Mouse (Mus musculus): ENCODE measurements at regions not wholly inside any gene's neighbourhood (a gene's known extent, or its start where the extent isn't known, plus 50 kb on each side); places are given as distances from the start of the nearest gene placed in this dataset.
"Not testable (repeated sequence)": the region's sequence is repeated elsewhere in the genome, so short reads cannot be mapped to it uniquely, and the experiment has no call there.

DNA sequence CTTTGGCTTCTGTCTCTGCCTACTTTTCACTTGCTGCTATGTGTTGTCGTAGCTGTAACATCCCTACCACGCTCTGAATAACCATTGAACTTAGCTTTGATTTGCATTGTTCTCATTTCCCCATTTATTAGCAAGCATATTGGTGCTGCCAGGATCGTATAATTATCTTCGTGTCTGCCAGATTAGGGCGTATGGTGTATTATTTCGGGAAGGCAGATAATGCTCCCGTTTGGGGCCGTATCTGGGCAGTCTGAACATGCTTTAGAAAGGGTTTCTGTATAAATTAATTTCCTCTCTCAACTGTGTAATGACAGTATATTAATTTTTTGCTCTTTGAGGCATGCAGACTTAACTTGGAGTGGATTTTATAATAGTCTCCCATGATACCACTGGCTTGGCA lies 116.5 kb upstream of the Stt3b start:
- DNase-seq, result no peak

DNA sequence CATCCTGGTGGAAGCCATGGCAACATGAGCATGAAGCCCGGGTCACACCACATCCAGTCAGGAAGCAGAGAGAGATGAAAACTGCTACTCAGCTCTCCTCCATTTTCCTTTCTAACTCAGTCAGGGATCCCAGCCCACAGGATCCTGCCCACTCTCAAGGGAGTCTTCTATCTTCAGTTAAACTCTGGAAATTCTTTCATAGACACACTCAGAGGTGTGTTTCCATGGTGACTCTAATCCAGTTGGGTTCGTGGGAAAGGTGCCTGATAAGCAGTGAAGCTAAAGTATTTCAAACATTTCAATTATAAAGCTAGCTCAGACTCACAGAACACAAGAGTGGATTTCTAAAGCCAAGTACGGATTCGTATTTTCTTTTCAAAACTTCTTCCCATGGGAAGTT lies 120.0 kb upstream of the Stt3b start:
- DNase-seq, result no peak

DNA sequence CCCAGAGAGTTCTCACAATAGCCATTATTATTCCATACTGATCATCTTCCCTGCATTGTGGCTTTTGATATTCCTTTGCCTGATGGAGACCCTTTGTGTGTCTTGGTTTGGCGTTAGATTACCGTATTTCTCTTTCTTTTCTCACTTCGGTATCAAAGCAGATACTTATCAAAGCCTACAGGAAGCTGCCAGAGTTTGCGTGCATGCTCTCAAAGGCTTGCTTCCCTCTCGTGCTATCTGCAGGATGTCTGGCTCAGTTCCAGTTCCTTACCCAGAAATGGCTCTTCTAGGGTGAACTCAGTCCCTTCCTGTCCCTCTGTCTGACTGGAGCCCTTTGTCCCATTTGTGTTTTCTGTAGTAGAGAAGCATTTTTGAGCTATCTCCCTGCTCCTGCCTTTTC lies 124.5 kb upstream of the Stt3b start:
- DNase-seq, result peak; percentile 49

DNA sequence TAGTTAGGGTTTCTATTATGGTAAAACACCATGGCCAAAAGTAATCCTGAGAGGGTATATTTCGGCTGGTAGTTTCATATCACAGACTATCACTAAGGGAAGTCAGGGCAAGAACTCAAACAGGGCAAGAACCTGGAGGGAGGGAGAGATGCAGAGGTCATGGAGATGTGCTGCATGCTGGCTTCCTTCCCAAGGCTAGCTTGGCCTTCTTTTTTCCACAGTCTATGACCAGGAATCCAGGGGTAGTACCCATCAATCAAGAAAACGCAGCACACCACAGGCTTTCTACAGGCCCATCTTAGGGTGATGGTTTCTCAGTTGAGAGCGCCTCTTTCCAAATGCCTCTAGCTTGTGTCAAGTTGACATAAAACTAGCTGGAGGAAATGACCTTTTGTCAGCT lies 126.1 kb upstream of the Stt3b start:
- DNase-seq, result no peak

DNA sequence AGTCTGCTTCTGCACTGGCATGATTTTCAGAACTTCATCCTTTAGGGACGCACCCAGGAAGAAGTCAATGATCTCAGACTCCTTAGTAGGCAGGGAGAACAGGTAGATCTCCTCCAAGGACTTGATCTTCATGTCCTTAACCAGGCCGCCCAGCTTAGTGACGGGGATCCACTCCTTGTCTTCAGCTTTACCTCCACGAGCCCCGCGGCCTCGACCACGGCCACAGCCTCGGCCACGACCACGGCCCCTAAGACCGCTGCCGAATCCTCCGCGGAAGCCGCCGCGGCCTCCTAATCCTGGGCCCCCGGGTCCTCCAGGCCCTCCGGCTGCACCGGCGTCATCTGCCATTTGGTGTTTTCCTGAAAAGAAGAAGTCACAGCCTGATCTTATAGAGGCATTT lies 128.0 kb upstream of the Stt3b start:
- DNase-seq, result not testable (repeated sequence)

DNA sequence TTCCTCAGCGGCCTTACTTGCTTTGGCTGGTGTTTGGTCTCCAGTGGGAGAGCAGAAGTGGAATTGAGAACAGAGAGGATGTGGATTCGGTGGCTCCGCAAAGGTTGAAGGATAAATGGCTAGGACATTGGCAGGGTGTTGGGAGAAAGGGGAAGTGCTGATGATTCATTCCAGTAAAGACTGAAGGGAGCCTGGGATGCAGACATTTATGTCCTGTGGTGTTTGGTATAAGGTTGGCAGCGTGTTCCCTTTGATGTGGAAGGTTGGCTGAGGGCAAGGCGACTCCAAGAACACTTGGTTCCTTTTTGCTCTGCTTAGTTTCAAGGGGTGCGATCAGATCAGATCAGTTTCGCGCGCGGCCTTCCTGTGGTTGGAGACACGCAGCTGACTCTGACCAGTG lies 136.5 kb upstream of the Stt3b start:
- no peak for DNase-seq

DNA sequence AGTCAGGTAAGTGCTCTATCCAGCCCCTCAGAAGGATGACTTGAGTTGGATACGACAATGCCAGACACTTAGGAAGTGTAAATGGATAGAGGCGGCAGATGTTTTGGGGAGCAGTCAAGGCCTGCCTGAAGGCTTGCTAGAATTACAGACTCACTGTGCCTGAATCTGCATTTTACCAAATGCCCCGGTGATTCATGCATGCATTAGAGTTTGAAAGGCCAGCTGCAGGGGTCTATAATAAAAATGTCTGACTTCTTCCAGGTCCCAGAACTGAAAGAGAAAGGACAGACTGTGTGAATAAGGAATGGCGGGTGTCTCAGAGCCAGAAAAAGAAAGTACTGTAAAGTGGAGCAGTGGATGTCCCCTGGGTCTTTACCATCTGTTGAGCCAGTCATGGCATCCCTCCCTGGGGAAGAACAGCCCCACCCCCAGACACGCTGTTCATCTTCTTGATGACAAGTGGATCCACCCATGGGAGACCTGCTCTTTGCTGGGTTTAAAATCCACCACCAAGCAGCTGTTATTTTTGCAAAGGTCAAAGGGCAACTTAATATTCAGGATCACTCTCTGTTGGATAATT lies 140.6 kb upstream of the Stt3b start:
- peak; percentile 14 for DNase-seq

DNA sequence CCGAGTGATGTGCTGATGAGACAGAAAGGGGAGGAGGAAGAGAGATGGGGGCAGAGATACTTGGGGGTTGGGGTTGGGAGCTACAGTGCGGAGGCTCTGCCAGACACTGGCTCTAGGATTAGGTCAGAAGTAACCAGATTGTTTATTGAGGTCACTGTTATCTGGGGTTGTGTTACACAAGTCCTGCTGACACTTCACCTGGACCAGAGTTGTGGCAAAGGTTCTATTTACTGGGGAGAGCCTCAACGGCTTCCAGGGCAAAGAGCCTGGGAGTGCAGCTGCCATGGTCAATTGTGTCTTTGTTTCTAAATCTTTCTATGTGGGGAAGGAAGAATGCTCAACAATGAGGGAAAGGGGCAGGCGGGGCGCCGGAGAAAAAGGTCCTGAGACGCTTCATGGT lies 144.6 kb upstream of the Stt3b start:
- no peak for DNase-seq

DNA sequence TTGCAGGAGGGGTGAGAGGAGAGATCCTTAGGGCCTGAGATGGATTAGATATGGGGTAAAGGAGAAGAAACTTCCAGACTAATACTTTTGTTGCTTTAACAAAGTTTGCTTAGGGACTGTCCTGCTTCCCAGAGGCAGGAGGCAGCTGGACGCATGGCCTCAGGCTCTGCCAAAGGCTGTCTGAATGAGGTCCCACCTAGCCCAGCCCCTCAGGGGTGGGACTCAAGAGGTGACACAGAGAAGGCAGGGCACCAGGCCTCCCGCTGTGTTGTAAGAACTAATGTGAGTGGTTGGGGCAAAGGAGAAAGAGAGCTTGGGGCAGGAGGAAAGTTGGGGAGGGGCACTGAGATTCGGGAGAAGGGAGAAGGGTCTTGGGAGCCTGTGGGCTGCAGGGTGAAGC lies 145.9 kb upstream of the Stt3b start:
- no peak for DNase-seq

DNA sequence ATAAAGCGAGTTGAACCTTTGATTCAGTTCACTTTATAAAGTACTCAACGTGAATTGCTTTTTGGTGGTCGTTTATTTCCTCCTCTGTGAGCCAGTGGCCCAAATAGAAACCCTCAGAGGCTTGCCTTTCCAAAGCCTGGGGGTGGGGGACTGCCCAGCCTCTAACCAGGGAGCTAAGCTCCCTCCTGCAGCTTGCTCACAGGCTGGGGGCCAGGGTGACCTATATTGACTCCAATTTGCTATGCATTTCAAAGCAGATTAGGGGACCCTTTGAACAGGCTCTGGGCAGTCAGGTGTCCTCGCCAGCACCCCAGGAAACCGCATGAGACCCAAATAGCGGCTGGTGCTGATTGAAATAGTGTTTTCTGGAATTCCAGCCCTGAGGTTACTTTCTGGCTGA lies 146.4 kb upstream of the Stt3b start:
- no peak for DNase-seq

DNA sequence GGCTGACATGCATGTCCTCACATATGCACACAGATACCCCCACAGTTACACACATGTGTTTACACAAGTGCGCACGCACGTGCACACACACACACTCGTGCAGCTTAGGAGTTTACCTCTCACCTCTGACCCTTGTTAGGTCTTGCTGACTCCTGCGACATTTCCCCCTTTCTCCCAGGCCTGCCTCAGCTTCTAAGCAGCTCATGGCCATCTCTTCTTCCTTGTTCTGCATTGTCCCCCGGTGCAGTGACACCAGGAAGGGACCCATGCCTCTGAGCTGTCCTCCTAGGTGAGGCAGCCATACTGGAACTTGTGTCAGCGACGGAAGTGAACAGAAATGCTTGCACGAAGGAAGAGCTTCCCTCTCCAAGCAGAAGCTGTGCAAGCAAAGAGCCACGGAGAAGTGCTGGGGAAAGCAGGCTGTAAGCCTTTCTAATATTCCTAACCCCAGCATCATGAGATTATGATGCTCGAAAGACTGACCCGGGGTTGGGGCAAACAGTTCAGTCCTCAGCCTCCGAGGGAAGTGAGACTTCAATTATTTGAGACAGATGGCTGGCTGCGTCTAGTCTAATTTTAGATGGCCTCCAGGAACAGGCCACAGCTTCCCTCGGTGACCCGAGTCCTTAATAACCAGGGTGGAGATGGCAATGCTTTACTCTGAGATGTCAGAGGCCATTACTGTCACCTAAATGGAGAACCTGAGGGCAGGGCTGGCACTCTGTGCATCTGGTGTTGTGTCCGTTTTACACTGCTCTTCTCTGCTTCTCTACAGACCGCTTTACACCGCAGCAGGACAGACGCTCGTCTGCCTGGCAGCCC lies 147.9 kb upstream of the Stt3b start:
- DNase-seq, result no peak

DNA sequence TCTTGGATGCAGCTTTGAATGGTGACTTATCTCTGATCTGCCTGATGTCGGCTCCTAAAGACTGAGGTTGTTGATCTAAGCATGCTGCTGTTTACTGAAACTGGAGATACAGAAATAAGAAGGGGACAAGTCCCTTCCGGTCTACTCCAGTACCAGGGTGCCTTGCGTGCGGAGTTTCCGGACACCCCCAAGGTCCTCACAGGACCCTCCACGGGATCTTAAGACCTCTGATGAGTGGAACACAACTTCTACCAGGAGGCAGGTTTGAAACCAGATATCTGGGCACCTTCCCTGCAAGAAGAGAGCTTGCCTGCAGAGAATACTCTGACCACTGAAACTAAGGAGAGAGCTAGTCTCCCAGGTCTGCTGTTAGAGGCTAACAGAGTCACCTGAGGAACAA lies 148.9 kb upstream of the Stt3b start:
- not testable (repeated sequence) for DNase-seq

DNA sequence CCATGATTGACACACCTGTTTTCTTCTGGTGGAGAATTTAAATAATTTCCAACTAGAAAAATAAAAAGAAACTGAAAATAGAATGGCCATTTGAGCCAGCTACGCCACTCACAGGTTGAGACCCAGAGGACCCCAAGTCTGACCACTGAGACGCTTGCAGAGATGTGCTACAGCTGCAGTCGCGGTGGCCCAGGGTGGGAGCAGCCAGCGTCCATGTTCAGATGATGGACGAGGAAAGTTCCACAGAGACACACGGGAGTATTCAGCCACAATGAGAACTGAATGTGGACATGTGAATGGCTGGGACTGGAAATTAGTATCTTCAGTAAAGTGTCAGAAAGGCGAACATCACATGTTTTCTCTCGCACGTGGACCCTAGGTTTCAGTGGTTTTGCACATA lies 155.1 kb upstream of the Stt3b start:
- DNase-seq, result no peak

DNA sequence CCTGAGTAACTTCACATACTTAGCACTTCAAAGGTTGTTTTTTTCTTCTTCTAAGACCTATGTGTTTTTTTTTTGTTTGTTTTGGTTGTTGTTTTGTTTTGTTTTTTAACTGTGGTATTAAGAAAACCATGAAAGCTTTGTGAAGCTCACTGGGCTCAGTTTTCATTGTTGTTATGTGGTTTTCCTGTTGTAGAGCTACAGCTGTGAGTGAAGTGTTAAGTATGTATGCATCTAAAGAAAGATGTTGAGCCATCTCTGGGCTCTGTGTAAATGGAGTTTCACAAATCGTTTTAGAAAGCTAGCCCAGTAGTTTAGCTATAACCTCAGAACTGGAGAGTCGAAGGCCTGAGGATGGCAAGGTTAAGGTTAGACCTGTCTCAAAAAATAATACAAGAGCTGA lies 158.4 kb upstream of the Stt3b start:
- no peak for DNase-seq

DNA sequence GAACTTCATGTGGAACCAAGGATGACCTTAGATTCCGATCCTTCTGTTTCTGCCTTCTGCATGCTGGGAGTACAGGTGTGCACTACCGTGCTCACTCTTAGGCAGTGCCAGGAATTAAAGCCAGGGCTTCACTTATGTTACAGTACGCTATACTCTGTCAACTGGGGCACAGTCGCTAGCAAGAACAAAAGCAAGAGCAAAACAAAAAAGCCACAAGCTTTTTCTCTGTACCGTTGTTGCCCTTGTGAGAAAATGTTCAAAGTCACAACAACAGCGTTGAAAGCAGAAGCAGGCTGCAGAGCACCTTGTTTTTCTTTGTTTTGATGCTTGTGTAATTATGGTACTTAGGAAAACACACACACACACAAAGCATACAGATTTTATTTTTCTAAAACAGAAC lies 161.4 kb upstream of the Stt3b start:
- DNase-seq, result no peak

DNA sequence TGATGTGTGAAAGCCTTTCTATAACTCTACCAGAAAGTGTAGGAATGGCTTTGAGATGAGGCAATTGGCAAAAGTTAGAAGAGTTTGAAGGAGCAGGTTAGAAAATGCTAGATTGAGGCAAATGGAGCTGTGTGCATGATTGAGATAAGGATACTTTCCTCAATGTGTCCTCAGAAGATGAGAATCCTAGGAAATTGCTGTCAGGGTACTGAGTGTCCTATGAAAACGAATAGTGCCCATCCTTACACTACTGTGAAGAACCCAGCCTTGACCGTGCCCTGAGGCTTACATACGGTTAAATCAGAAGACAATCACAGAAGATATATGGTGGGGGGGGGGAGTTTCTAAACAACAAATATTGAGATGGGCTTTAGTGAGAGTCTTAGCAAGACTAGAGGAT lies 162.8 kb upstream of the Stt3b start:
- DNase-seq, result no peak

DNA sequence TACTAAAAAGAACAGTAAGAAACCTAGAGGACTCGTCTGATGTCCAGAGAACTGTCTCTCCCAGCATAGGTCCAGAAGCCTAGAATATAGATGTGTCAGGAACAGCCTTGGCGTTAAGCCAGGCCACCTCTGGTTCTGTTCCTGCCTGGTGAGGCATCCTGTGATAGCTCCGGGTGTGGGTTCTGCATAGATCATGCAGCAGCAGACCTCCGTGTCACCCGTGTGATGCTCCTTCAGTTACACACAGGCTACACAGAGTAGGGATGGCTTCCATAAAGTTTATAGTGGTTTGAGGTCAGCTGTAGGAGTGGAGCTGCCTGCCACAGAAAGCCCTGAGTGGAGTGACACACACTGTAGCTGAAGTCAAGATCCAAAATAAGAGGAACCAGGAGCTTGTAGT lies 163.6 kb upstream of the Stt3b start:
- no peak for DNase-seq

DNA sequence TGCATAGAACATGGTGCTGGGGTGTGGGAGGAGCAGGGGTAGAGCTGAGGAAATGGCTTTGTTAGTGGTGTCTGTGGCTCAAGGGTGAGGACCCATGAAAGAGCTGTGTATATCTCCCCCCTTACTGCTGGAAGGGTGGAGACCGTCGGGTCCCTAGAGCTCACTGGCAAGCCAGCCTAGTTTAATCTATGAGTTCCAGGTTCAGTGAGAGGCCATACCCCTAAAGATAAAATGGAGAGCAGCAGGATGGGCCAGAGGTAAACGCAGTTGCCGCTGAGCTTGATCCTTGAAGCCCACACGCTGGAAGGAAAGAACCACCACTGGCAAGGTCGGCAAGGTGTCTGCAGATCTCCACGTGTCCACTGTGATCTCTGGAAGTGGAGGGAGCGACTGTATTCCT lies 164.1 kb upstream of the Stt3b start:
- DNase-seq, result no peak

DNA sequence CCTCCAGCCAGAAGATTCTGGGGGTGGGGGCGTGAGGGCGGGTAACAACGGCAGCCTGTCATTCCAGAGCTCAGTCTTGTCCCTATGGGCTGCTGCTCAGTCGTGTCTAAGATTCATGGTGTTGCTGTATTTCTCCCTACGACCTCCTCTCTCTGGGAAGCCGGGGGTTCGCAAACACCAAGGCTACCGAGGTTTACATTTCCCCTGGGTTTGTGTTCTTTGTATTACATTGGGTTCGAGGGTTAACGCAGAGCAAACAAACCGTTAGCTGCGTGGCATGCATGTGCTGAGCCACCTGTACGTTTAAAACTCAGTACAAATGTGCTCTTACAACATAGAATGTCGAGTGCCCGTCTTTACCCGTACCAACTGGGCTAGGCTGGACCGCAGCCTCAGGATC lies 166.0 kb upstream of the Stt3b start:
- no peak for DNase-seq

DNA sequence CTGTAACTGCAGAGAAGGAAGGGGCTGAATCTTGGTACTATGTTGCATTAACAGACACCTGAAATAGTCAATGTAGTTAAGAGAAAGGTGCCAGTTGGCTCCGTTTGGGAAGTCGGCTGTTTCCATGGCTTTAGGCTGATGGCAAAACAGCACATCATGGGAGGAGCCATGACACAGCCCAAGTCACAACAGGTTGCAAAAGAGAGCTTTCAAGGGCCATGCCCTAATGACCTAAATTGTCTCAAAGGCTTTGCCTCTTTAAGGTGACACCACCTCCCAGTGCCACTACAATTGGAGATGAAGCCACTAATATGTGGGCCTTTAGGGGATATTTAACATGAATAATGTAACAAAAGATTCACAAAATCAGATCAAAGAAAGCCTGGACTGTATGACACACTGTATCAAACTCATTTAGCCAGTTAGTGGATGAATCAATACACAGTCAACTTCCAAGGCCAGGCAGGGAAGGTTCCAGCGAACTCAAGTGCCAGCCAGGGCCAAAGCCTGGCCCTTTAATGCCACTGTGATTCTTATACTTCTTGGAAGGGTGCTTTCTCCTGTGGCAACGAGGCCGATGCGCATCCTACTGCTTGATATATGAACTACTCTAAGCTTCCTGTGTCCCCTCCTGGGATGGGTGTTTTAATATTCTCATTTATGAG lies 167.5 kb upstream of the Stt3b start:
- no peak for DNase-seq

DNA sequence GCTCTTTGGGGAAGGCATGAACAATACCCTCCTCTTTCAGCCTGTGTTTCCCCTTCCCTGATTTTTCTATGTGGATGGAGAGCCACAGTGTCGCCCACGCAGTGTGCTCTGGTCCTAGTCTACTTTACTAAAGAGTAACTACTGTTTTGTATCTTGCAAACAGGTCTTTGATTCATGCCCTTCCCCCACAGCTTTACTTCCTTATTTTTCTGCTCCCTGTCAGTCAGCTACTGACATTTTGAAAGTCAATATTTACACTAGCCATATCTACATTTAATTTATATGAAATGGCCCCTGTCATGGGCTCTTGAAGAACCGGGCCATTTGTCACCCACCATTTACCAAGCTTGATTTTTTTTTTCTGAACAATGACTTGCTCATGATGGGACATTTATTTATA lies 168.7 kb upstream of the Stt3b start:
- DNase-seq, result no peak

DNA sequence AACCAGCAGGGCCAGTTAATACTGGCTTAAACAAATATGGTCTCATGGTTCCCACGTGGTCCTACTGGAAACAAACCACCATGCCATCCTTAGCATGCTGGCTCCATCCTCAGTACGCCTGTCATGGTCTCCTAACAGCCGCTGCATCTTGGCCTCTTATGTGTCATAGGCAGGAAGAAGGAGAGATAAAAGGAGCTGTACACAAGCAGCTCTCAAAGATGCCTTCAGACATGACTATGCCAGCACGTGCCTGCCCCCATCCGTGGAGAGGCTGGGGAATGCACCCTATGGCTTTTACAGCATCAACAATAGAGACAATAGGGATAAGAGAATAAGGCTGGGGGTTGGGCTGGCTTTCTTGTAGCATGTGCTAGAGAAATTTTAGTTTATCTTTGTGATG lies 171.0 kb upstream of the Stt3b start:
- no peak for DNase-seq

DNA sequence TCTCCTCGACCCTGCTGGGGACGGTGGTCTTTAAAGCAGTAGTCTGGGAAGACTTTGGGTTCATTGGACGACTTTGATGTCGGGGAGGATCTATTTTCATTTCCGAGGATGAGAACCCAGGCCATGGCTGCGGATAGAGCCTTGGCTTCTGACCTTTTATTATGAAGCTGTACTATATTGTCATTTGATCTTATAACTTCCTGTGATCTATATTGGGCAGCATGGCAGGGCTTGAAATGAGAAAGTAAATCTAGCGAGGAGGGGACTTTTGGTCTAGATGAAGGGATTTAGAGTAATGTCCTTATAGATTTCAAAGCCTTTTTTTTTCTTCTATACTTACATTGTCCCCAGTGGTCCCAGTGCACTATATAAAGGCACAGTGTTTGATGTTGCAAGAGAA lies 172.8 kb upstream of the Stt3b start:
- DNase-seq, result no peak

DNA sequence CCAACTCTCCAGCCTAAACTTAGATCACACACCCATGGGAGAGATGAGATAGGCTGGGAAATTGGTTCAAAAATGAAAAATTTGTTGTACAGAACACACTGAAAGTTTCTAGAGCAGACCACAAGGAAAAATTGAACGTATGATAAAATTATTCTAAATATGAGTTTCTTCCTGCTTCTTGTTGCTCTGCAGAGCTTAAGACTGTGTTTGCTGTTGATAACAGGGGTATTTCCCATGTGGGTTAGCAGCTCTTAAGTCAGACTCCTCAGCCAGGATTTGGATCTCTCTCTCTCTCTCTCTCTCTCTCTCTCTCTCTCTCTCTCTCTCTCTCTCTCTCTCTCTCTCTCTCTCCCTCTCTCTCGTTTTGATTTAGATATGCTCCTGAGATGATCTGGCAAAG lies 173.5 kb upstream of the Stt3b start:
- DNase-seq, result no peak

DNA sequence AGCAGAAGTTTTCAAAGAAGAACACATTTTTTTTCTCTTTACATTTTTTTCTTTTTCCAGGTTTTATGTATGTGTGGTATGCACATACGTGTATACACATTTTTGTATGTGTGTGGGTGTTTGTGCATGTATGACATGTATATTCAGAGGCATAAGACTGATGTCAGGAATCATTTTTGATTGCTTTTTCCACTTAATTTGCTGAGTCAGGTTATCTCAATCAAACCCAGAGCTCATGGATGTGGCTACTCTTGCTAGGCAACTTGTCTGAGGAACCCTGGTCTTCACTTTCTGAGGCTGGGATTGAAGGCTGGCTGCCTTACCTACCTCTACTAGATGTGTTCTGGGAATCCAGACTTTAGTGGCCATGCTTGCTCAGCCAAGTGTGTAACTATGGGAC lies 174.2 kb upstream of the Stt3b start:
- DNase-seq, result no peak
